Mouse (Mus musculus) testis, adult 2 months (tissue): ENCODE results near the gene Pdcl2. TPM values are rescaled to one million over a fixed set of nuclear protein-coding genes. Genes with fewer than 3 reads are reported as not detected.

Source experiments
- H3K27ac ChIP-seq: fragments of 200-500 bp; 2 replicates; pipeline ENCODE4 v1.5.1; 2012; ENCODE audit warnings: low read depth, low read length; ENCODE audit not compliant: control insufficient read depth, insufficient read depth
- H3K27me3 ChIP-seq: fragments of 200-500 bp; 2 replicates; pipeline ENCODE4 v1.6.1; 2012; ENCODE audit warnings: mild to moderate bottlenecking, low read length, moderate library complexity; ENCODE audit not compliant: control insufficient read depth, insufficient read depth
- H3K36me3 ChIP-seq: fragments of 200-500 bp; 2 replicates; pipeline ENCODE4 v1.6.1; 2012; ENCODE audit warnings: mild to moderate bottlenecking, low read length; ENCODE audit not compliant: control insufficient read depth, insufficient read depth
- H3K4me1 ChIP-seq: fragments of 200-500 bp; 2 replicates; pipeline ENCODE4 v1.6.1; 2012; ENCODE audit warnings: low read length; ENCODE audit not compliant: control insufficient read depth, insufficient read depth
- H3K4me3 ChIP-seq: fragments of 200-500 bp; 2 replicates; pipeline ENCODE4 v1.5.1; 2012; ENCODE audit warnings: low read depth, mild to moderate bottlenecking, low read length, moderate library complexity, mixed read lengths; ENCODE audit not compliant: control insufficient read depth
- CTCF ChIP-seq: fragments of 200-500 bp; IDR thresholded peaks from 2 replicates; pipeline ENCODE4 v1.5.1; 2012; ENCODE audit warnings: low read depth, mild to moderate bottlenecking, inconsistent platforms, low read length, moderate library complexity; ENCODE audit not compliant: control insufficient read depth, insufficient read depth, insufficient replicate concordance
- POLR2A ChIP-seq: fragments of 200-500 bp; IDR thresholded peaks from 2 replicates; pipeline ENCODE4 v1.6.1; 2012; ENCODE audit warnings: low read depth, mild to moderate bottlenecking, inconsistent platforms, low read length, moderate library complexity; ENCODE audit not compliant: control insufficient read depth
- polyA plus RNA-seq: library from polyadenylated mRNA; depleted of rRNA; stranded (reverse); fragments of >200 nt; gene quantifications from 2 replicates; pipeline ENCODE4 v1.2.3, GENCODE M21; 2012

Gene Pdcl2
- polyA plus RNA-seq, 1 experiment: 115 TPM

GRCm38 (mm10) chr5:76303379-76303744 is 27.6 kb downstream of the Pdcl2 start:
- no peaks in the 10 kb centered on the region for H3K27me3 ChIP-seq
- 0 out of 2 replicates have a peak, but pooled peaks cover 1% of the 10 kb centered on the region for H3K36me3 ChIP-seq
- H3K27ac ChIP-seq: peak overlapping the region; percentile 81
- H3K4me3 ChIP-seq: peak overlapping the region; percentile 87
- TF ChIP-seq POLR2A (no peak), CTCF (no peak)
- no peaks in the 10 kb centered on the region for H3K4me1 ChIP-seq

- Histone ChIP-seq H3K27me3 (no peaks in the 10 kb centered on the region), H3K4me1 (no peaks in the 10 kb centered on the region)
- no peak for TF ChIP-seq CTCF
- TF ChIP-seq POLR2A: no peak
Observed at GRCm38 (mm10) chr5:76302009-76302408, 28.9 kb downstream of the Pdcl2 start.

GRCm38 (mm10) chr5:76289234-76289691 is 41.7 kb downstream of the Pdcl2 start:
- TF ChIP-seq CTCF (no peak), POLR2A (no peak)
- H3K4me1 ChIP-seq: no peaks in the 10 kb centered on the region
- no peaks in the 10 kb centered on the region for H3K36me3 ChIP-seq
- no peak overlapping the region for H3K27ac ChIP-seq
- H3K4me3 ChIP-seq: no peak overlapping the region
- no peaks in the 10 kb centered on the region for H3K27me3 ChIP-seq

More at GRCm38 (mm10) chr5:76302009-76302408, 28.9 kb downstream of the Pdcl2 start:
- Histone ChIP-seq H3K4me3 (no peak overlapping the region), H3K36me3 (0 out of 2 replicates have a peak, but pooled peaks cover 1% of the 10 kb centered on the region), H3K27ac (no peak overlapping the region)

GRCm38 (mm10) chr5:76288256-76288655 is 42.7 kb downstream of the Pdcl2 start:
- Histone ChIP-seq H3K4me3 (no peak overlapping the region), H3K27ac (no peak overlapping the region)

GRCm38 (mm10) chr5:76287062-76287461 is 43.9 kb downstream of the Pdcl2 start:
- Histone ChIP-seq H3K4me1 (no peaks in the 10 kb centered on the region), H3K36me3 (no peaks in the 10 kb centered on the region), H3K27me3 (no peaks in the 10 kb centered on the region), H3K27ac (no peak overlapping the region), H3K4me3 (no peak overlapping the region)
- TF ChIP-seq POLR2A: no peak
- TF ChIP-seq CTCF: no peak

More at GRCm38 (mm10) chr5:76288256-76288655, 42.7 kb downstream of the Pdcl2 start:
- Histone ChIP-seq H3K27me3 (no peaks in the 10 kb centered on the region), H3K4me1 (no peaks in the 10 kb centered on the region), H3K36me3 (no peaks in the 10 kb centered on the region)
- TF ChIP-seq POLR2A: no peak
- TF ChIP-seq CTCF: no peak

GRCm38 (mm10) chr5:76285699-76286098 is 45.3 kb downstream of the Pdcl2 start:
- no peak overlapping the region for H3K27ac ChIP-seq
- TF ChIP-seq POLR2A (no peak), CTCF (no peak)
- no peaks in the 10 kb centered on the region for H3K4me1 ChIP-seq
- H3K27me3 ChIP-seq: no peaks in the 10 kb centered on the region
- no peak overlapping the region for H3K4me3 ChIP-seq
- no peaks in the 10 kb centered on the region for H3K36me3 ChIP-seq

- Histone ChIP-seq H3K27me3 (no peaks in the 10 kb centered on the region), H3K4me3 (no peak overlapping the region), H3K4me1 (no peaks in the 10 kb centered on the region), H3K27ac (no peak overlapping the region), H3K36me3 (no peaks in the 10 kb centered on the region)
- no peak for TF ChIP-seq POLR2A
- TF ChIP-seq CTCF: no peak
Observed at GRCm38 (mm10) chr5:76283890-76284289, 47.1 kb downstream of the Pdcl2 start.
